Mouse (Mus musculus) limb, embryonic 11.5 days (tissue): ENCODE data around the gene Zdhhc7. TPM values are rescaled to one million over a fixed set of nuclear protein-coding genes. Genes with fewer than 3 reads are reported as not detected.

ENCODE experiments used
- ATAC-seq: fragments of 200-750 bp; cut with Nextera tagmentation; 2 replicates; pipeline ENCODE4 v1.8.0; 2017; ENCODE audit warnings: low read depth; ENCODE audit not compliant: insufficient number of reproducible peaks, low FRiP score, low TSS enrichment
- DNase-seq: peaks from one replicate; pipeline ENCODE4 v3.0.0-alpha.2; 2015; ENCODE audit warnings: low spot score
- H3K27ac ChIP-seq: fragments of 300-500 bp; sonication (generic); replicated peaks from 2 replicates; pipeline ENCODE4 v1.5.1; 2014; ENCODE audit warnings: low read depth, mild to moderate bottlenecking, low read length
- H3K27me3 ChIP-seq: fragments of 300-500 bp; sonication (generic); 2 replicates; pipeline ENCODE4 v1.6.1; 2014; ENCODE audit warnings: mild to moderate bottlenecking, low read length, mixed read lengths; ENCODE audit not compliant: control insufficient read depth, insufficient read depth
- H3K36me3 ChIP-seq: fragments of 300-500 bp; sonication (generic); 2 replicates; pipeline ENCODE4 v1.6.1; 2014; ENCODE audit warnings: mild to moderate bottlenecking, low read length, moderate library complexity, mixed read lengths; ENCODE audit not compliant: control insufficient read depth, insufficient read depth
- H3K4me1 ChIP-seq: fragments of 300-500 bp; sonication (generic); 2 replicates; pipeline ENCODE4 v1.6.1; 2014; ENCODE audit warnings: low read length, mixed read lengths; ENCODE audit not compliant: control insufficient read depth, insufficient read depth
- H3K4me2 ChIP-seq: fragments of 300-500 bp; sonication (generic); 2 replicates; pipeline ENCODE4 v1.6.1; 2014; ENCODE audit warnings: low read depth, mild to moderate bottlenecking, moderate library complexity; ENCODE audit not compliant: severe bottlenecking
- H3K4me3 ChIP-seq: fragments of 300-500 bp; sonication (generic); 2 replicates; pipeline ENCODE4 v1.5.1; 2014; ENCODE audit warnings: low read depth, low read length
- H3K9ac ChIP-seq: fragments of 300-500 bp; sonication (generic); 2 replicates; pipeline ENCODE4 v1.6.1; 2014; ENCODE audit warnings: mild to moderate bottlenecking, low read length
- H3K9me3 ChIP-seq: fragments of 300-500 bp; sonication (generic); 2 replicates; pipeline ENCODE4 v1.6.1; 2016; ENCODE audit warnings: low read length; ENCODE audit not compliant: control insufficient read depth
- WGBS: fragments of 180-500 bp; shearing (Covaris S2); extraction: QIAGEN DNeasy Blood & Tissue Kit; methylation state at CpG from one replicate; pipeline ENCODE4 v1.1.7; 2014; 5-methylcytosine and 5-hydroxymethylcytosine counted together
- polyA plus RNA-seq: library from polyadenylated mRNA; unstranded; fragments of >200 nt; fragmentation: Nextera tagmentation; extraction: Ambion mirVana; gene quantifications from 2 replicates; pipeline ENCODE4 v1.2.1, GENCODE M21; 2014

The Zdhhc7 gene
- polyA plus RNA-seq, 1 experiment from 2014 or later, result 22.7 TPM

GRCm38 (mm10) chr8:120074516-120074915 is 26.8 kb downstream of the Zdhhc7 start:
- 74% methylated on average over 6 of the region's 6 CpGs for WGBS
- no peak for ATAC-seq

GRCm38 (mm10) chr8:120072827-120073226 is 28.5 kb downstream of the Zdhhc7 start:
- H3K4me1 ChIP-seq, result peaks cover 6% of the 10 kb centered on the region
- WGBS, result 82% methylated on average over 8 of the region's 8 CpGs
- no peak overlapping the region for H3K9ac ChIP-seq
- H3K36me3 ChIP-seq, result no peaks in the 10 kb centered on the region
- DNase-seq (no peak), ATAC-seq (no peak)
- no peak overlapping the region for H3K4me3 ChIP-seq
- no peaks in the 10 kb centered on the region for H3K27me3 ChIP-seq
- H3K9me3 ChIP-seq, result no peaks in the 10 kb centered on the region
- H3K27ac ChIP-seq, result no peak overlapping the region
- no peak overlapping the region for H3K4me2 ChIP-seq

More at GRCm38 (mm10) chr8:120074516-120074915, 26.8 kb downstream of the Zdhhc7 start:
- Histone ChIP-seq H3K36me3 (no peaks in the 10 kb centered on the region), H3K4me2 (no peak overlapping the region), H3K9ac (no peak overlapping the region), H3K4me3 (no peak overlapping the region), H3K4me1 (no peaks in the 10 kb centered on the region), H3K27ac (no peak overlapping the region), H3K9me3 (no peaks in the 10 kb centered on the region), H3K27me3 (no peaks in the 10 kb centered on the region)
- DNase-seq, result no peak

- H3K27me3 ChIP-seq, result no peaks in the 10 kb centered on the region
These were observed 29.0 kb downstream of the Zdhhc7 start for GRCm38 (mm10) chr8:120072259-120072658.

GRCm38 (mm10) chr8:120071684-120072083 is 29.6 kb downstream of the Zdhhc7 start:
- peaks cover 6% of the 10 kb centered on the region for H3K4me1 ChIP-seq
- 26% methylated on average over 4 of the region's 4 CpGs for WGBS
- H3K27me3 ChIP-seq, result no peaks in the 10 kb centered on the region
- DNase-seq (peak; percentile 91), ATAC-seq (no peak)
- no peak overlapping the region for H3K27ac ChIP-seq
- no peak overlapping the region for H3K4me2 ChIP-seq
- no peak overlapping the region for H3K4me3 ChIP-seq
- no peaks in the 10 kb centered on the region for H3K9me3 ChIP-seq
- no peak overlapping the region for H3K9ac ChIP-seq
- no peaks in the 10 kb centered on the region for H3K36me3 ChIP-seq

More at GRCm38 (mm10) chr8:120072259-120072658, 29.0 kb downstream of the Zdhhc7 start:
- no peaks in the 10 kb centered on the region for H3K36me3 ChIP-seq
- H3K27ac ChIP-seq, result no peak overlapping the region
- H3K9ac ChIP-seq, result no peak overlapping the region
- 73% methylated on average over 9 of the region's 9 CpGs for WGBS
- no peak overlapping the region for H3K4me3 ChIP-seq
- H3K4me2 ChIP-seq, result no peak overlapping the region
- no peak for DNase-seq
- no peaks in the 10 kb centered on the region for H3K9me3 ChIP-seq
- no peak for ATAC-seq
- H3K4me1 ChIP-seq, result peaks cover 6% of the 10 kb centered on the region

GRCm38 (mm10) chr8:120067936-120068668 is 33.2 kb downstream of the Zdhhc7 start:
- Histone ChIP-seq H3K4me3 (no peak overlapping the region), H3K36me3 (no peaks in the 10 kb centered on the region), H3K4me2 (no peak overlapping the region), H3K9me3 (no peaks in the 10 kb centered on the region), H3K9ac (no peak overlapping the region), H3K27me3 (no peaks in the 10 kb centered on the region), H3K4me1 (peaks cover 6% of the 10 kb centered on the region), H3K27ac (no peak overlapping the region)
- DNase-seq (peak; percentile 52), ATAC-seq (0 out of 2 replicates have a peak, but pooled peaks have one; percentile 31)
- 55% methylated on average over 19 of the region's 19 CpGs for WGBS

GRCm38 (mm10) chr8:120066226-120066625 is 35.1 kb downstream of the Zdhhc7 start:
- no peak overlapping the region for H3K27ac ChIP-seq
- H3K27me3 ChIP-seq, result no peaks in the 10 kb centered on the region
- no peak for DNase-seq
- no peaks in the 10 kb centered on the region for H3K36me3 ChIP-seq
- WGBS, result 94% methylated on average over 4 of the region's 4 CpGs
- H3K4me2 ChIP-seq, result no peak overlapping the region
- H3K9ac ChIP-seq, result no peak overlapping the region
- no peaks in the 10 kb centered on the region for H3K9me3 ChIP-seq
- H3K4me1 ChIP-seq, result peaks cover 6% of the 10 kb centered on the region
- ATAC-seq, result no peak
- H3K4me3 ChIP-seq, result no peak overlapping the region

- no peaks in the 10 kb centered on the region for H3K27me3 ChIP-seq
- H3K36me3 ChIP-seq, result no peaks in the 10 kb centered on the region
- no peaks in the 10 kb centered on the region for H3K9me3 ChIP-seq
- H3K9ac ChIP-seq, result no peak overlapping the region
- 91% methylated on average over 8 of the region's 8 CpGs for WGBS
- no peak overlapping the region for H3K4me2 ChIP-seq
- H3K4me3 ChIP-seq, result no peak overlapping the region
- DNase-seq (no peak), ATAC-seq (no peak)
- H3K4me1 ChIP-seq, result peaks cover 6% of the 10 kb centered on the region
- no peak overlapping the region for H3K27ac ChIP-seq
These were observed 35.7 kb downstream of the Zdhhc7 start for GRCm38 (mm10) chr8:120065611-120066010.

GRCm38 (mm10) chr8:120063326-120063725 is 38.0 kb downstream of the Zdhhc7 start:
- 84% methylated on average over 3 of the region's 3 CpGs for WGBS
- ATAC-seq (no peak), DNase-seq (no peak)
- no peaks in the 10 kb centered on the region for H3K27me3 ChIP-seq
- no peak overlapping the region for H3K4me3 ChIP-seq
- H3K9ac ChIP-seq, result no peak overlapping the region
- H3K4me1 ChIP-seq, result peaks cover 3% of the 10 kb centered on the region
- H3K27ac ChIP-seq, result no peak overlapping the region
- H3K9me3 ChIP-seq, result no peaks in the 10 kb centered on the region
- no peak overlapping the region for H3K4me2 ChIP-seq
- H3K36me3 ChIP-seq, result no peaks in the 10 kb centered on the region
